Mouse (Mus musculus) thymus, postnatal 10 days (tissue): ENCODE data around the gene Trpm3.
A peak's percentile ranks its signal among the peaks of the same experiment; 100 is the strongest.

Experiments
- DNase-seq, 2 experiments: peaks; one replicate each; pipeline ENCODE4 v3.0.0; 2021; ENCODE audit warnings: low spot score in 2 of 2

The Trpm3 gene

GRCm38 (mm10) chr19:22303952-22304655, 165.3 kb downstream of the Trpm3 start:
- peak; percentile 11 to 36 for DNase-seq

- no peak for DNase-seq
Measured at GRCm38 (mm10) chr19:22308081-22308480, 169.2 kb downstream of the Trpm3 start.

DNA sequence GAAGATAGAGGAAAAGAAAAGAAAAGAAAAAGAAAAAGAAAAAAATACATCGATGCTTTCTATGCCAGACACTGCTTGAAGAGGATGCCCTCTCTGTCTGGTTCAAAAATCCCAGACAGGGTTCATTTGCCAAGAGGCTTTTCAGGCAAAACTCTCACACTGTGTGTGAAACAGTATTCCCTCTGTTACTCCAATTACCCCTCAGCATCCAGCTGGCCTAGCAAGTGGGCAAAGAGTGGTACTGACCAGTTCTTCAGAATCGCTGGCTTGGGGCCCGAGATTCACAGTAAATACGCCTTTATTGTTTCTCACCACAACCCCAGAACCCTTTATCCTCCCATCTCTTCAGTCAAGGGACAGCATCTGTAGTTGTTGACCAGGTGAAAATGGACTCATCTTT, 178.5 kb downstream of the Trpm3 start:
- no peak for DNase-seq

GRCm38 (mm10) chr19:22326813-22327212, 188.0 kb downstream of the Trpm3 start:
- DNase-seq, result no peak

GRCm38 (mm10) chr19:22327226-22327625, 188.4 kb downstream of the Trpm3 start:
- no peak for DNase-seq

DNA sequence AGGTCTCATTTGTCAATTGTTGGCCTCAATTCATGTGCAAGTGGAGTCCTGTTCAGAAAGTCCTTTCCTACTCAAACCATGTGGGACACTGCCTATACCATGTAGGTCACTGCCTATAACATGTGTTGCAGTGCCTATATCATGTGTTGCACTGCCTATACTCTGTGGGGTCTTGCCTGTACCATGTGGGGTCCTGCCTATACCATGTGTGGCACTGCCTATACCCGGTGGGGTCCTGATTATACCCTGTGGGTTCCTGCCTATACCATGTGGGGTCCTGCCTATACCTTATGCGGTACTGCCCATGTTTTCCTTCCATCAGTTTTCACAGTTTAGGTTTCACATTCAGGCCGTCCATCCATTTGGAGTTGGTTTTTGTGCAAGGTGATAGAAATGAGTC, 197.4 kb downstream of the Trpm3 start:
- DNase-seq, result no peak

- peak in 1 of 2 experiments; percentile 3 for DNase-seq
Measured at GRCm38 (mm10) chr19:22337468-22337867, 198.6 kb downstream of the Trpm3 start.

DNA sequence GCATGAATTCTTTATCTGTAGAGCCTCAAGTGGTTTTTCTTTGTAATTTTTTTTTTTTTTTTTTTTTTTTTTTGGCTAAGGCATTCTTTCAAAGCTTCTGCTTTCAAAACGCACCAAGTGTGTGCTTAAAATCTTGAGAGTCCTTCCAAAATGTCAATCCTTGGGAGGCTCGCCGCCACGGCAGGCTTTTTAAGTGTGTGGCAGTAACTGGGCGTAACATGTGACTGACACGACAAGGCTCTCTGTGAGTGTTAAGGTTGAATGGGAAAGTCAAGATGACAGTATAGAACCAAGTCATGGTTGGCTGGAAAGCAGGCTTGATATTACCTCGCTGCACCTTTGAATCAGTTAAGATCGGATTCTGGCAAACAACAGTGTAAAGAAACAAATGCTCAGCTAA, 200.1 kb downstream of the Trpm3 start:
- DNase-seq, result no peak

DNA sequence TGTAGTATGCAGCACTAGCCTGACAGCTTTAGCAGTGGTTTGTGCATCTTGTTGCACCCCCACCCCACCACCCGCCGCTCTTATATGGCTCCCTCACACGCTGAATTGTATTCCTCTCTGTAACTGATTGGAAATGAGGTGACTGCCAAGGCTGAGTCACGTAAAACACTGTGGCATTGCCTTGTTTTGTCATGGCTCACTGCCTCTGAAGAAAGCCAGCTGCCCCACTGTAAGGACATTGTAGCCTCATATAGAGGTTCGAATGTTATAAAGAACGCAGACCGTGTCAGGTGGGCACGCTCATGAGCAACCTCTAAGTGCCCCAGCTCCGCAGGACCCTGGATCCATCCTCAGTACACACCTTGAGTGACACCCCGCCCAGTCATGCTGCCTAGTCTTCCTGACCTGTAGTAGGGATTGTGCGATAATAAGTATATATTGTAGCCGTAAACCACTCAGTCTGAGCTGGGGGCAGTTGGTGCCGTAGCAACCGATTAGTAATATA, 215.2 kb downstream of the Trpm3 start:
- DNase-seq, result no peak

- no peak for DNase-seq
Measured at GRCm38 (mm10) chr19:22386890-22387289, 248.0 kb downstream of the Trpm3 start.

- no peak for DNase-seq
Measured at GRCm38 (mm10) chr19:22394700-22395099, 255.9 kb downstream of the Trpm3 start.

GRCm38 (mm10) chr19:22404049-22404448, 265.2 kb downstream of the Trpm3 start:
- DNase-seq, result no peak

DNA sequence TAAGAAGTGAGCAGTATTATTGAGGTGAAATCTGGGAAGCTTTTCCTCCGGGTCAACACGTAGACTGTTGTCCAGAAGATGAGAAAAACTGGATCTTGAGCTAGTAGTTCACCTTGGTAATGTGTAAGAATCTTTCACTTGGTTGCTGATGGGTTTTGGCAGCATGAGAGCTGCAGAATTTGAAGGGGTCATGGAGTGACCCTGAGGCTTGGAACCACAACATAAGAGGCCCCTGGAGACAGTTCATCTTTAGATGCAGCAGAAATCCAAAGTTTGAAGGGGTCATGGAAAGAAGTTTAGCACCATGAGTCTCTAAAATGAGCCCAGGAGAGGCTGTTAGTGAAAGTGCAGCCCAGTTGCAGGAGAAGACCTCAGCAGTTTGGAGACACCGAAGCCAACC, 279.4 kb downstream of the Trpm3 start:
- DNase-seq, result no peak

- DNase-seq, result no peak
Measured at GRCm38 (mm10) chr19:22437207-22437606, 298.4 kb downstream of the Trpm3 start.

- DNase-seq, result no peak
Measured at GRCm38 (mm10) chr19:22447418-22448339, 308.8 kb downstream of the Trpm3 start.

DNA sequence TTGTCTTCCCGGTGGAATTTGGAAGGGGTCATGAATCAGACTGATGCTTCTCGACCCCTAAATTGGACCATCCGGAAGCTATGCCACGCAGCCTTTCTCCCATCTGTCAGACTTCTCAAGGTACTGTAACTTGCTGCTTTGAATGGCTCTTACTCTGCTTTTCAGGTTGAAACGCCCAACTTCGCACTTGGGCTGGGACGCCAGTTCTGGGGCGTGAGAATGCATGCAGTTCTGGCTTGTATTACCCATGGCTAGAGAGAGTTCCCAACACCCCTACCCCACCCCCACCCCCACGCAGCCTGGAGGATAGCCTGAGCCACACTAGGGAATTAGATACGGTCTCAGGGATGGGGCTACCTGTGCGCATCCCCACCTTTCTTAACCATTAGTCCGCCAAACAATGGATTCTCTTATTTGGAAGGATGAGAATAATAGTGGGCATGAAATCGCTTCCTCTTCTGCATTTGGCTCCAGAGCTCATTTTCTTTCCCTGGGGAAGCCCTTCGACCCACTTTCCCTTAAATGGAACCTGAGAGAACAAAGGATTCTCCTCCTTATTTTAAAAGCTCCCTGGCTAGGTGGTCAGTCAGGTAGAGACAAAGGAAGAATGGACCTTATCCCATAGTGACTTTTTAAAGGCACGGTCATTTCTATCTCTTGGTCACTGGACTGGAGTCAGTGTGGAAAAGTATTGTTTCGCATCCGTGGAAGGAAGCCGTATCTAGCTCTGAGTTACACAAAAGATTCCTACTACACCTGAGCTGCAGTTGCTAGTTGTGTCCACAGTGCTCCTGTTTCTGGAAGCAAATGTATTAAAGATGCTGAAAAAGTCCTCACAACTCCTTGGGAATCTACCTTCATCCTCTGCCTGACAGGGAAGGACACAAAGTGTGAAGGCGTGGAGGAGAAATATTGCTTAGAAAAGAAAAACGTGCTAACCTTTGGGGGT, 309.8 kb downstream of the Trpm3 start:
- no peak for DNase-seq

DNA sequence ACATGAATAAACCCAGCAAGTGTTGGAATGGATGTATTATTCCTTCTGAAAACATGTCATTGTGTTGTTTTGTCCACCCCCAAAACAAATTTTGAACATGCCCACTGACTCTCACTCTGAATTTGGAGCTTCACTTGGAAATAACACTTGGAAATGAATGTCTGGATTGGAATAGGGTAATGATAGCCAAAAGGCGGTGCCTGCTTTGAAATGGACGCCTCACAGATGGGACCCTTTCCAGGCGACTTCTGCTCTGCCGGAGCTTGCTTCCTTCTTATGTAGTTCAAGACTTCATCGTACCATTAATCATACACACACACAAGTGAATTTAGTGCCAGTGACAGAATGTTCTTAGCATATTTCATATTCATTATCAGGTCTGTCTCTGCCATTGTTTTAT, 312.4 kb downstream of the Trpm3 start:
- no peak for DNase-seq

GRCm38 (mm10) chr19:22456935-22457334, 318.1 kb downstream of the Trpm3 start:
- DNase-seq, result no peak

- DNase-seq, result no peak
Measured at GRCm38 (mm10) chr19:22462043-22462442, 323.2 kb downstream of the Trpm3 start.

DNA sequence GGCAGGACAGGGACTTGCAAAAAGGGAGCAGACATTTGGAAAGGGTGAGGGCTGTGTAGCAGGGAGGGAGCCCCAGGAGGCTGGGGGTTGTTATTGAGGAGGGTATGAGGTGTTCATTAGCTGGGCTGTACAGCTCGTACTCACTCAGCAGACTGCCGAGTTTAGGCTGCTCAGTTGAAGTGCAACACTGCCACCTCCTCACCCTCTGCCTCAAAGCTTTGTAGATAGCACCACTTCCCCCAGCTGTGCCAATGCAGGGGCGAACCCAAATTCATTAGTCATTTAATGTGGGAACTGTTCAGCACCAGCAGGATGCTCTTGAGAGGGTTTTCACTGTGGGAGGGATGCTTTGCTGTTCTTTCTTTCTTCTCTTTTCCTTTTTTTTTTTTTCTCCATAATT, 324.7 kb downstream of the Trpm3 start:
- no peak for DNase-seq

DNA sequence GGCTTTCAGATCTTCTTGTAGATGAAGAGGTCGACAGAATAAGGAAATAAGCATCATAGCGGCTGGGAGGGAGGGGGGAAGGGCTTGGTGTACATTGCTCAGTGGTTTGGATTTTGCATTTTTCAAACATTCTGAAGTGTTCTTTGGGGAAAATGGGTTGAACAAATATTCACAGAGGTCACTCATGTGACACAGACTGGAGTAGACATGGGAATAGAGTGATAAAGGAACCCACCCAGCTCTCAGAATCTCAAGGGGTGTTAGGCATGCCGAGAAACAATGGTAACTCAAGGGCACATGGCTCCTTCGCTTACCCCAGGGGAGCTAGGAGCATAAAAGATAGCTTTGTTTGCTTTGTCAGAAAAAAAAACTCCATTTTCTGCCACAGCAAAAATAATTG, 330.8 kb downstream of the Trpm3 start:
- DNase-seq, result no peak
